ENCODE assay signal across 8 mouse cellular contexts in the genomic region with DNA sequence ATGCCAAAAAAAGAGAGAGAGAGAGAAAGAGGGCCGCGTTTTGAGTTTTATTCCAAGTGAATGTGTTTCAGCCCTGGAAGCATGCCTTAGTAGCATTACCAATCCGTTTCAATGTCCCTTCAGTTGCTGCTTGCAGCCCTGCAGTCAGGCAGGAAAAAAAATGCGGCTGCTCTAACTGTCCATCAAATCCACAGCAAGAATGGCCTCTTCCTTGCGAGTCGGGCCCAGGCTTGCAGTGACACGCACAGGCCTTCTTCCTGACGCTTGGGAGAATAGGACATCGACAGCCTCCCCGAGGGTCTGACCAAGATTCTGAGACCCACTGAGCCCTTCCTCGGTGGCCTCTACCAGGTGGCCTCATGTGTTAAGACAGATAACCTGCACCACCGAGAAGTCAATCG. TPM values are rescaled to one million over a fixed set of nuclear protein-coding genes. Genes with fewer than 3 reads are reported as not detected.
DNase-seq lines count a peak whose midpoint lies in the region; ATAC-seq and TF ChIP-seq lines count a peak whose summit lies in the region.

No protein-coding gene starts in this region.

- H3K27ac ChIP-seq in kidney, embryonic 16.5 days (ENCODE audit: low read length) = no peak overlapping the region
- H3K27ac ChIP-seq in heart, embryonic 14.5 days (replicated peaks in 1 of 2; ENCODE audit: control insufficient read depth in 1 of 2, insufficient read depth in 1 of 2, low read depth in 2 of 2, low read length in 2 of 2) = no peak overlapping the region
- no peak overlapping the region for H3K27ac ChIP-seq in liver, embryonic 14.5 days
- no peak overlapping the region for H3K27ac ChIP-seq in stomach, embryonic 15.5 days

- H3K4me1 ChIP-seq in kidney, embryonic 16.5 days (ENCODE audit: insufficient read depth, low read length) = peaks cover 20% of the 10 kb centered on the region
- peaks cover 3 to 27% of the 10 kb centered on the region in 2 experiments for H3K4me1 ChIP-seq in heart, embryonic 14.5 days (ENCODE audit: control insufficient read depth in 2 of 2, insufficient read depth in 2 of 2, low read length in 2 of 2)
- no peaks in the 10 kb centered on the region for H3K4me1 ChIP-seq in liver, embryonic 14.5 days (replicated peaks; ENCODE audit: control insufficient read depth in 2 of 2, insufficient read depth in 2 of 2, low read length in 1 of 2)
- H3K4me1 ChIP-seq in stomach, embryonic 15.5 days = peaks cover 25% of the 10 kb centered on the region

- peaks cover 60% of the 10 kb centered on the region for H3K27me3 ChIP-seq in kidney, embryonic 16.5 days (ENCODE audit: insufficient read depth, low read length)
- peaks cover 52% of the 10 kb centered on the region for H3K27me3 ChIP-seq in heart, embryonic 14.5 days (ENCODE audit: control insufficient read depth, insufficient read depth, low read length)
- H3K27me3 ChIP-seq in liver, embryonic 14.5 days (ENCODE audit: control insufficient read depth, insufficient read depth, low read length) = peaks cover 63% of the 10 kb centered on the region
- H3K27me3 ChIP-seq in stomach, embryonic 15.5 days (replicated peaks) = peaks cover 53% of the 10 kb centered on the region

- H3K9me3 ChIP-seq in kidney, embryonic 16.5 days (ENCODE audit: low read length) = no peaks in the 10 kb centered on the region
- H3K9me3 ChIP-seq in heart, embryonic 14.5 days (ENCODE audit: control insufficient read depth, low read length) = no peaks in the 10 kb centered on the region
- H3K9me3 ChIP-seq in liver, embryonic 14.5 days (ENCODE audit: control insufficient read depth, low read length) = no peaks in the 10 kb centered on the region
- no peaks in the 10 kb centered on the region for H3K9me3 ChIP-seq in stomach, embryonic 15.5 days

- H3K9ac ChIP-seq in kidney, embryonic 16.5 days (replicated peaks; ENCODE audit: low read length) = no peak overlapping the region
- peak overlapping the region; percentile 63 for H3K9ac ChIP-seq in heart, embryonic 14.5 days (ENCODE audit: low read length)
- no peak overlapping the region for H3K9ac ChIP-seq in liver, embryonic 14.5 days (replicated peaks)
- H3K9ac ChIP-seq in stomach, embryonic 15.5 days = no peak overlapping the region

- peak overlapping the region; percentile 33 for H3K4me3 ChIP-seq in kidney, embryonic 16.5 days (ENCODE audit: low read length)
- H3K4me3 ChIP-seq in heart, embryonic 14.5 days (ENCODE audit: control insufficient read depth in 1 of 2, insufficient read depth in 1 of 2, low read depth in 1 of 2, low read length in 2 of 2) = peak overlapping the region; percentile 41 to 56
- H3K4me3 ChIP-seq in liver, embryonic 14.5 days (ENCODE audit: insufficient read depth in 1 of 2, low read depth in 2 of 2, low read length in 2 of 2) = no peak overlapping the region
- peak overlapping the region; percentile 39 for H3K4me3 ChIP-seq in stomach, embryonic 15.5 days (replicated peaks)

- H3K4me2 ChIP-seq in kidney, embryonic 16.5 days (replicated peaks; ENCODE audit: low read depth, low read length) = peak overlapping the region; percentile 59
- peak overlapping the region; percentile 98 for H3K4me2 ChIP-seq in heart, embryonic 14.5 days (ENCODE audit: low read length)
- 0 out of 2 replicates have a peak overlapping the region, but pooled peaks have one; percentile 0 for H3K4me2 ChIP-seq in liver, embryonic 14.5 days (ENCODE audit: low read depth)
- H3K4me2 ChIP-seq in stomach, embryonic 15.5 days = peak overlapping the region; percentile 85

- DNase-seq in kidney, adult 8-10 months = no peak
- peak; percentile 29 for DNase-seq in cerebellum, adult 9-10 months
- DNase-seq in liver, embryonic 14.5 days (ENCODE audit: low read depth in 3 of 3, low spot score in 3 of 3) = no peak
- no peak for DNase-seq in urinary bladder, postnatal 4 days (ENCODE audit: low spot score in 2 of 2)
- no peak for DNase-seq in layer of hippocampus, adult 8-10 months (ENCODE audit: low spot score in 2 of 2)

- no peak for ATAC-seq in kidney, embryonic 16.5 days (ENCODE audit: low FRiP score, low TSS enrichment)
- no peak for ATAC-seq in heart, embryonic 14.5 days (ENCODE audit: insufficient number of reproducible peaks, insufficient read depth, low FRiP score, low read depth)
- no peak for ATAC-seq in liver, embryonic 14.5 days (ENCODE audit: insufficient read depth)
- no peak for ATAC-seq in stomach, embryonic 15.5 days (ENCODE audit: insufficient read depth, low FRiP score, low read depth)

- no peak for TF ChIP-seq CTCF in liver, embryonic 14.5 days (IDR thresholded peaks at IDR 0.05; ENCODE audit: low read depth)

- 3% methylated on average over 13 of the region's 13 CpGs for WGBS in kidney, embryonic 16.5 days
- WGBS in heart, embryonic 14.5 days = 4% methylated on average over 13 of the region's 13 CpGs
- 2% methylated on average over 13 of the region's 13 CpGs for WGBS in liver, embryonic 14.5 days (ENCODE audit: insufficient replicate concordance)
- 7% methylated on average over 13 of the region's 13 CpGs for WGBS in stomach, embryonic 15.5 days

- H3K36me3 ChIP-seq in kidney, embryonic 16.5 days (ENCODE audit: insufficient read depth, low read length) = no peaks in the 10 kb centered on the region
- H3K36me3 ChIP-seq in heart, embryonic 14.5 days (ENCODE audit: control insufficient read depth, insufficient read depth, low read length) = no peaks in the 10 kb centered on the region
- H3K36me3 ChIP-seq in liver, embryonic 14.5 days (replicated peaks; ENCODE audit: control insufficient read depth, insufficient read depth, low read depth) = no peaks in the 10 kb centered on the region
- no peaks in the 10 kb centered on the region for H3K36me3 ChIP-seq in stomach, embryonic 15.5 days

- no peak for TF ChIP-seq EP300 in liver, embryonic 14.5 days (IDR thresholded peaks at IDR 0.05; ENCODE audit: low read depth)

RNA-seq across cellular contexts. Expression of gene Shc3, which starts 0.7 kb away (rescaled TPM):
- polyA plus RNA-seq in kidney, embryonic 16.5 days (2015; fragmentation: Nextera tagmentation; extraction: Ambion mirVana) = 0.14 and 0.31 TPM in 2 replicates
- polyA plus RNA-seq in heart, embryonic 14.5 days (2014; fragmentation: Nextera tagmentation; extraction: Ambion mirVana) = 0.12 TPM in 1 of 2 replicates, not detected in the other
- 0.11 and 0.12 TPM in 2 replicates for polyA plus RNA-seq in liver, embryonic 14.5 days (2012; rRNA removed)
- polyA plus RNA-seq in liver, embryonic 14.5 days (2014; fragmentation: Nextera tagmentation; extraction: Ambion mirVana) = not detected in 2 replicates
- polyA plus RNA-seq in stomach, embryonic 15.5 days (2015; fragmentation: Nextera tagmentation; extraction: Ambion mirVana) = 0.35 and 0.41 TPM in 2 replicates
- total RNA-seq in layer of hippocampus, adult 8-10 months (2022) = 100 to 1,000 TPM; 103 to 128 (median 120) TPM

Comparison
In these comparisons a context has a peak if more than half of its experiments do, and no peak if none do; other contexts are left out.
1. H3K4me2 ChIP-seq: peak in every context shown above with its lines; median percentile 98 in heart, embryonic 14.5 days; 85 in stomach, embryonic 15.5 days; 59 in kidney, embryonic 16.5 days; 0 in liver, embryonic 14.5 days.
2. H3K4me3 ChIP-seq: peak in kidney, embryonic 16.5 days (single experiment), heart, embryonic 14.5 days (2 of 2) and stomach, embryonic 15.5 days (single experiment); none in liver, embryonic 14.5 days (0 of 2).